Mouse (Mus musculus) hindbrain, embryonic 12.5 days (tissue): ENCODE measurements at regions not wholly inside any gene's neighbourhood (a gene's known extent, or its start where the extent isn't known, plus 50 kb on each side); places are given as distances from the start of the nearest gene placed in this dataset.
"Not testable (repeated sequence)": the region's sequence is repeated elsewhere in the genome, so short reads cannot be mapped to it uniquely, and the experiment has no call there.

ENCODE experiments used
- ATAC-seq: fragments of 200-750 bp; cut with Nextera tagmentation; 2 replicates; pipeline ENCODE4 v1.8.0; 2017; ENCODE audit warnings: moderate TSS enrichment; ENCODE audit not compliant: low FRiP score
- H3K27ac ChIP-seq: fragments of 300-500 bp; sonication (generic); 2 replicates; pipeline ENCODE4 v1.5.1; 2016; ENCODE audit warnings: mild to moderate bottlenecking
- H3K27me3 ChIP-seq: fragments of 300-500 bp; sonication (generic); 2 replicates; pipeline ENCODE4 v1.6.1; 2016; ENCODE audit warnings: mild to moderate bottlenecking
- H3K36me3 ChIP-seq: fragments of 300-500 bp; sonication (generic); 2 replicates; pipeline ENCODE4 v1.6.1; 2016; ENCODE audit warnings: mild to moderate bottlenecking
- H3K4me1 ChIP-seq: fragments of 300-500 bp; sonication (generic); 2 replicates; pipeline ENCODE4 v1.6.1; 2016
- H3K4me2 ChIP-seq: fragments of 300-500 bp; sonication (generic); replicated peaks from 2 replicates; pipeline ENCODE4 v1.6.1; 2016; ENCODE audit warnings: mild to moderate bottlenecking
- H3K4me3 ChIP-seq: fragments of 300-500 bp; sonication (generic); 2 replicates; pipeline ENCODE4 v1.5.1; 2016; ENCODE audit warnings: mild to moderate bottlenecking
- H3K9ac ChIP-seq: fragments of 300-500 bp; sonication (generic); 2 replicates; pipeline ENCODE4 v1.6.1; 2016; ENCODE audit warnings: mild to moderate bottlenecking, moderate library complexity
- H3K9me3 ChIP-seq: fragments of 300-500 bp; sonication (generic); replicated peaks from 2 replicates; pipeline ENCODE4 v1.6.1; 2016; ENCODE audit warnings: mild to moderate bottlenecking
- WGBS: fragments of 180-500 bp; shearing (Covaris S2); methylation state at CpG from one replicate; pipeline ENCODE4 v1.1.7; 2016; 5-methylcytosine and 5-hydroxymethylcytosine counted together

GRCm38 (mm10) chr6:81808712-81809111 lies 114.8 kb upstream of the Gcfc2 start:
- H3K27ac ChIP-seq = no peak overlapping the region
- no peak overlapping the region for H3K4me3 ChIP-seq
- ATAC-seq = no peak
- H3K9me3 ChIP-seq = no peaks in the 10 kb centered on the region
- no peaks in the 10 kb centered on the region for H3K27me3 ChIP-seq
- H3K4me2 ChIP-seq = no peak overlapping the region
- 92% methylated on average over 13 of the region's 13 CpGs for WGBS
- H3K9ac ChIP-seq = no peak overlapping the region
- peaks cover 5% of the 10 kb centered on the region; the same call in 1 of the 2 replicates for H3K4me1 ChIP-seq
- H3K36me3 ChIP-seq = no peaks in the 10 kb centered on the region

GRCm38 (mm10) chr6:81815248-81815961 lies 108.1 kb upstream of the Gcfc2 start:
- no peak for ATAC-seq
- Histone ChIP-seq H3K9ac (no peak overlapping the region), H3K36me3 (no peaks in the 10 kb centered on the region), H3K4me3 (no peak overlapping the region), H3K27ac (no peak overlapping the region), H3K4me1 (no peaks in the 10 kb centered on the region), H3K27me3 (no peaks in the 10 kb centered on the region), H3K4me2 (no peak overlapping the region), H3K9me3 (no peaks in the 10 kb centered on the region)
- WGBS = 83% methylated on average over 8 of the region's 8 CpGs

- 80% methylated on average over 7 of the region's 7 CpGs for WGBS
- Histone ChIP-seq H3K36me3 (no peaks in the 10 kb centered on the region), H3K9ac (no peak overlapping the region), H3K27ac (no peak overlapping the region), H3K4me1 (no peaks in the 10 kb centered on the region), H3K27me3 (no peaks in the 10 kb centered on the region), H3K4me3 (no peak overlapping the region), H3K4me2 (no peak overlapping the region), H3K9me3 (no peaks in the 10 kb centered on the region)
- no peak for ATAC-seq
Measured at GRCm38 (mm10) chr6:81815962-81816338, 107.5 kb upstream of the Gcfc2 start.

GRCm38 (mm10) chr6:81817050-81817827 lies 106.2 kb upstream of the Gcfc2 start:
- Histone ChIP-seq H3K36me3 (no peaks in the 10 kb centered on the region), H3K9ac (no peak overlapping the region), H3K4me3 (no peak overlapping the region), H3K4me2 (no peak overlapping the region), H3K27me3 (no peaks in the 10 kb centered on the region), H3K9me3 (no peaks in the 10 kb centered on the region), H3K27ac (no peak overlapping the region), H3K4me1 (no peaks in the 10 kb centered on the region)
- WGBS = 73% methylated on average over 9 of the region's 9 CpGs
- ATAC-seq = peak; percentile 64

- Histone ChIP-seq H3K9ac (no peak overlapping the region), H3K4me2 (no peak overlapping the region), H3K27me3 (no peaks in the 10 kb centered on the region), H3K4me3 (no peak overlapping the region), H3K9me3 (no peaks in the 10 kb centered on the region), H3K4me1 (no peaks in the 10 kb centered on the region), H3K36me3 (no peaks in the 10 kb centered on the region), H3K27ac (no peak overlapping the region)
- ATAC-seq = no peak
- WGBS = 93% methylated on average over 10 of the region's 10 CpGs
Measured at GRCm38 (mm10) chr6:81818573-81818972, 104.9 kb upstream of the Gcfc2 start.

- Histone ChIP-seq H3K4me3 (no peak overlapping the region), H3K36me3 (no peaks in the 10 kb centered on the region), H3K9ac (no peak overlapping the region), H3K4me2 (no peak overlapping the region), H3K4me1 (no peaks in the 10 kb centered on the region), H3K27ac (no peak overlapping the region), H3K9me3 (no peaks in the 10 kb centered on the region), H3K27me3 (no peaks in the 10 kb centered on the region)
- WGBS = 78% methylated on average over 5 of the region's 5 CpGs
- ATAC-seq = no peak
Measured at GRCm38 (mm10) chr6:81820078-81820477, 103.4 kb upstream of the Gcfc2 start.

- no peak overlapping the region for H3K9ac ChIP-seq
- H3K27ac ChIP-seq = no peak overlapping the region
- H3K27me3 ChIP-seq = no peaks in the 10 kb centered on the region
- no peaks in the 10 kb centered on the region for H3K36me3 ChIP-seq
- WGBS = 52% methylated on average over 11 of the region's 11 CpGs
- H3K4me2 ChIP-seq = no peak overlapping the region
- no peak for ATAC-seq
- no peaks in the 10 kb centered on the region for H3K9me3 ChIP-seq
- no peaks in the 10 kb centered on the region for H3K4me1 ChIP-seq
- H3K4me3 ChIP-seq = no peak overlapping the region
Measured at GRCm38 (mm10) chr6:81839474-81840153, 83.9 kb upstream of the Gcfc2 start.

GRCm38 (mm10) chr6:81868207-81868606 lies 55.3 kb upstream of the Gcfc2 start:
- ATAC-seq, H3K4me1 ChIP-seq, H3K27me3 ChIP-seq, H3K36me3 ChIP-seq, H3K27ac ChIP-seq, H3K4me3 ChIP-seq, H3K9ac ChIP-seq, H3K4me2 ChIP-seq, H3K9me3 ChIP-seq: not testable (repeated sequence)
- 91% methylated on average over 13 of the region's 13 CpGs for WGBS
